Mouse (Mus musculus) C2C12 (cell line): ENCODE measurements around the gene Ltb. TPM values are rescaled to one million over a fixed set of nuclear protein-coding genes. Genes with fewer than 3 reads are reported as not detected.

Experiments
- H3K27me3 ChIP-seq: one replicate; pipeline ENCODE4 v1.6.1; 2011; ENCODE audit not compliant: control insufficient read depth, insufficient read depth, insufficient read length
- H3K36me3 ChIP-seq: one replicate; pipeline ENCODE4 v1.6.1; 2011; ENCODE audit not compliant: control insufficient read depth, insufficient read depth
- H3K4me3 ChIP-seq: one replicate; pipeline ENCODE4 v1.5.1; 2011; ENCODE audit warnings: mild to moderate bottlenecking, control low read depth; ENCODE audit not compliant: poor library complexity, insufficient read depth, severe bottlenecking
- H3K79me2 ChIP-seq: one replicate; pipeline ENCODE4 v1.6.1; 2011; ENCODE audit not compliant: control insufficient read depth, insufficient read depth
- H3K79me3 ChIP-seq: one replicate; pipeline ENCODE4 v1.6.1; 2011; ENCODE audit warnings: low read depth, control low read depth
- H3ac ChIP-seq: one replicate; pipeline ENCODE3; 2011; ENCODE audit warnings: low read depth; ENCODE audit not compliant: control insufficient read depth, insufficient read length
- CEBPB ChIP-seq: IDR thresholded peaks from one replicate; pipeline ENCODE4 v1.6.1; 2011; ENCODE audit warnings: low read depth, mild to moderate bottlenecking, control low read depth, moderate library complexity
- CTCF ChIP-seq: IDR thresholded peaks from one replicate; pipeline ENCODE4 v1.5.1; 2011; ENCODE audit not compliant: control insufficient read depth, insufficient read depth, insufficient read length
- FOSL1 ChIP-seq: IDR thresholded peaks from one replicate; pipeline ENCODE4 v1.8.0; 2011; ENCODE audit warnings: mild to moderate bottlenecking, low read length; ENCODE audit not compliant: poor library complexity, insufficient read depth, severe bottlenecking
- MAX ChIP-seq: IDR thresholded peaks from one replicate; pipeline ENCODE4 v1.6.1; 2011; ENCODE audit warnings: mild to moderate bottlenecking, control low read depth
- MYOD1 ChIP-seq: IDR thresholded peaks from one replicate; pipeline ENCODE4 v1.6.1; 2011; ENCODE audit warnings: low read depth; ENCODE audit not compliant: control insufficient read depth, insufficient read length
- MYOG ChIP-seq: IDR thresholded peaks from one replicate; pipeline ENCODE4 v1.6.1; 2011; ENCODE audit not compliant: control insufficient read depth, insufficient read length; ENCODE audit errors: extremely low read depth
- USF1 ChIP-seq: IDR thresholded peaks from one replicate; pipeline ENCODE4 v1.6.1; 2011; ENCODE audit warnings: low read depth, mild to moderate bottlenecking, control low read depth, moderate library complexity
- polyA plus RNA-seq: library from polyadenylated mRNA; unstranded; fragments of >200 nt; fragmentation: generic; extraction: Trizol; gene quantifications from one replicate; pipeline ENCODE4 v1.2.1, GENCODE M21; 2012; ENCODE audit warnings: missing spikeins

Ltb gene
- polyA plus RNA-seq, 1 experiment = not detected

- H3ac ChIP-seq = peak overlapping the region; percentile 76
- H3K79me2 ChIP-seq = peaks cover 40% of the 10 kb centered on the region
- peaks cover 15% of the 10 kb centered on the region for H3K79me3 ChIP-seq
- no peak for TF ChIP-seq CEBPB
- TF ChIP-seq CTCF = peak; percentile 88
- no peak for TF ChIP-seq MAX
- TF ChIP-seq MYOD1 = peak; percentile 85
- TF ChIP-seq FOSL1 = no peak
- TF ChIP-seq USF1 = no peak
- no peak for TF ChIP-seq MYOG
- peak overlapping the region; percentile 51 for H3K4me3 ChIP-seq
- peaks cover 21% of the 10 kb centered on the region for H3K36me3 ChIP-seq
- H3K27me3 ChIP-seq = no peaks in the 10 kb centered on the region
Measured at GRCm38 (mm10) chr17:35236390-35236746, 42.1 kb downstream of the Ltb start.

GRCm38 (mm10) chr17:35236996-35237395 lies 42.8 kb downstream of the Ltb start:
- no peak for TF ChIP-seq MYOG
- TF ChIP-seq CEBPB = no peak
- TF ChIP-seq MYOD1 = no peak
- TF ChIP-seq USF1 = no peak
- TF ChIP-seq MAX = no peak
- no peak for TF ChIP-seq CTCF
- no peak for TF ChIP-seq FOSL1
- Histone ChIP-seq H3K79me3 (peaks cover 15% of the 10 kb centered on the region), H3ac (no peak overlapping the region), H3K27me3 (no peaks in the 10 kb centered on the region), H3K36me3 (peaks cover 16% of the 10 kb centered on the region), H3K4me3 (no peak overlapping the region), H3K79me2 (peaks cover 38% of the 10 kb centered on the region)

- no peak for TF ChIP-seq MYOG
- no peak for TF ChIP-seq CTCF
- TF ChIP-seq MYOD1 = no peak
- no peak for TF ChIP-seq CEBPB
- no peak for TF ChIP-seq USF1
- TF ChIP-seq MAX = no peak
- TF ChIP-seq FOSL1 = no peak
Measured at GRCm38 (mm10) chr17:35237504-35237903, 43.3 kb downstream of the Ltb start.

GRCm38 (mm10) chr17:35239700-35240099 lies 45.5 kb downstream of the Ltb start:
- TF ChIP-seq FOSL1 = no peak
- no peak overlapping the region for H3ac ChIP-seq
- peaks cover 27% of the 10 kb centered on the region for H3K79me3 ChIP-seq
- H3K36me3 ChIP-seq = peaks cover 20% of the 10 kb centered on the region
- H3K79me2 ChIP-seq = peaks cover 38% of the 10 kb centered on the region
- H3K4me3 ChIP-seq = no peak overlapping the region
- H3K27me3 ChIP-seq = no peaks in the 10 kb centered on the region

More at GRCm38 (mm10) chr17:35237504-35237903, 43.3 kb downstream of the Ltb start:
- no peak overlapping the region for H3ac ChIP-seq
- H3K27me3 ChIP-seq = no peaks in the 10 kb centered on the region
- peaks cover 19% of the 10 kb centered on the region for H3K79me3 ChIP-seq
- peaks cover 12% of the 10 kb centered on the region for H3K36me3 ChIP-seq
- H3K79me2 ChIP-seq = peaks cover 38% of the 10 kb centered on the region
- no peak overlapping the region for H3K4me3 ChIP-seq

- TF ChIP-seq MYOD1 (no peak), USF1 (no peak), FOSL1 (no peak), CTCF (no peak), CEBPB (no peak), MYOG (no peak), MAX (no peak)
- Histone ChIP-seq H3K27me3 (no peaks in the 10 kb centered on the region), H3K79me3 (peaks cover 37% of the 10 kb centered on the region), H3K79me2 (peaks cover 41% of the 10 kb centered on the region), H3K36me3 (peaks cover 29% of the 10 kb centered on the region), H3K4me3 (peak overlapping the region; percentile 91), H3ac (peak overlapping the region; percentile 39)
Measured at GRCm38 (mm10) chr17:35240384-35241304, 46.4 kb downstream of the Ltb start.

GRCm38 (mm10) chr17:35241305-35242014 lies 47.2 kb downstream of the Ltb start, which contains the start of gene Ddx39b:
Ddx39b (plus strand) TSS chr17:35241746.
- TF ChIP-seq CTCF (no peak), FOSL1 (no peak), USF1 (peak; percentile 98), MAX (peak; percentile 82)
- H3K79me2 ChIP-seq = peaks cover 49% of the 10 kb centered on the region
- H3ac ChIP-seq = peak within 1 kb of the TSS; percentile 95
- H3K4me3 ChIP-seq = peak within 1 kb of the TSS; percentile 91
- H3K27me3 ChIP-seq = no peaks in the 10 kb centered on the region
- H3K36me3 ChIP-seq = peaks cover 37% of the 10 kb centered on the region
- peaks cover 44% of the 10 kb centered on the region for H3K79me3 ChIP-seq
